Mouse (Mus musculus) cerebellum, adult 2 months (tissue): ENCODE results near the gene Tenm1.

Experiments used
- CTCF ChIP-seq: fragments of 200-500 bp; IDR thresholded peaks from 2 replicates; pipeline ENCODE4 v1.5.1; 2011; ENCODE audit warnings: low read depth, mild to moderate bottlenecking, control low read depth, low read length, moderate library complexity, borderline replicate concordance; ENCODE audit not compliant: insufficient read depth
- POLR2A ChIP-seq: fragments of 200-500 bp; IDR thresholded peaks from 2 replicates; pipeline ENCODE4 v1.6.1; 2011; ENCODE audit warnings: low read length, control low read depth, borderline replicate concordance; ENCODE audit not compliant: insufficient read depth

DNA sequence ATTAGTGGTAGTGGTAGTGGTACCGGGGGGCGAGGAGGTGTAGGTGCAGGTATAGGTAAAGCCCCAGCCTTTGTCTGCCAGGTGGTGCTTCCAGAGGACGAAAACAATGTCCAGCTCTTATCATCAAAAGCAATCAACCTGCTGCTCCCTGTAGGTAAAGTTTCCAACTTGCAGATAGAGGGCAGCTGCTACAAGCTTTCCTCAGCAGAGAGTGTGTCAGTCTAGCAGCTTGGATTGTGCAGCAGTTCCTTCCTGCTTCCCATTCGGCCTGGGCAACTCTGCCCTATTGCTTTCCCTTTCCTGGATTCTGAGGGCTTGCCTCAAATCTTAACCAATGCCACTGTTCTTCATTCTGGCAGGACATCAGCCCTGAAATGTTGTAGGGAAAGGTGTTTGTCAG lies 870.2 kb downstream of the Tenm1 start:
- TF ChIP-seq POLR2A (no peak), CTCF (0 out of 2 replicates have a peak, but pooled peaks have one; percentile 8)
